Mouse (Mus musculus) embryonic stem cell, embryonic (primary cell): ENCODE data around the gene Arl9.
"Not testable (repeated sequence)": the region's sequence is repeated elsewhere in the genome, so short reads cannot be mapped to it uniquely, and the experiment has no call there.

Experiments
- CTCF ChIA-PET, 4 experiments: fragments of 300-600 bp in 2 of 4; fragments of 350-600 bp in 2 of 4; sonication (Branson Sonifier 250); formaldehyde crosslinking; loops; one replicate each; lab custom pipeline; 2022; ENCODE audit warnings: inconsistent platforms in 2 of 4; lab: Charles Lee
- POLR2A ChIA-PET, 4 experiments: fragments of 300-600 bp in 2 of 4; fragments of 350-600 bp in 2 of 4; sonication (Branson Sonifier 250); formaldehyde crosslinking; loops; one replicate each; lab custom pipeline; 2022; ENCODE audit warnings: antibody characterized with exemption in 4 of 4, inconsistent platforms in 1 of 4; lab: Charles Lee

Gene Arl9

DNA sequence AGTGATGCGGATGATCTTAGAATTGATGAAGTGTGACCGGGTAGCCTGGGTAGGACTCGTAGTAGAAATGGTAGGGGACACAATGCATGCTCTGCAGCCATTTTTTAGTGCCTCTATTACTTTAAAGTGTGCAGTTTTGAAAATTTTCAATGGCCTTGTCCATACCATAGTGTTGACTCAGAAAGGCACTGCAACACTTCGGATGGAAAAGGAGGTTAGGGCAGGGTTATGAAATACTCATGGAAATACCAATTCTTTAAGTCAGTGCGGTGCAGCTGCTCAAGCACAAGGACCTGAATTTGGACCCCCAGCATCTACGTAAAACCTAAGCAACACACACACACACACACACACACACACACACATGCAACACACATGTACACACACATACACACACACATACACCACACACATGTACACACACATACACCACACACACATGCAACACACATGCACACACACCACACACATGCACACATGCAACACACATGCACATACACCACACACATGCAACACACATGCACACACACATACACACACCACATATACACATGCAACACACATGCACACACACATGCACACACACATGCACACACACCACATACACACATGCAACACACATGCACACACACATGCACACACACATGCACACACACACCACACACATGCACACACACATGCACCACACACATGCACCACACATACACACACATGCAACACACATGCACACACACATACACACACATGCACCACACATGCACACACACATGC lies at the start of gene Arl9:
Gene Arl9, plus strand, starts transcription at position 5 of the 771 bp plus-strand sequence.
- ChIA-PET POLR2A (no interaction called here), CTCF (interaction anchor here in 1 of 4 experiments (1.0 kb wide), 1 partner anchor 219 kb away, joined by 4 read pairs; no protein-coding TSS in a partner anchor)

DNA sequence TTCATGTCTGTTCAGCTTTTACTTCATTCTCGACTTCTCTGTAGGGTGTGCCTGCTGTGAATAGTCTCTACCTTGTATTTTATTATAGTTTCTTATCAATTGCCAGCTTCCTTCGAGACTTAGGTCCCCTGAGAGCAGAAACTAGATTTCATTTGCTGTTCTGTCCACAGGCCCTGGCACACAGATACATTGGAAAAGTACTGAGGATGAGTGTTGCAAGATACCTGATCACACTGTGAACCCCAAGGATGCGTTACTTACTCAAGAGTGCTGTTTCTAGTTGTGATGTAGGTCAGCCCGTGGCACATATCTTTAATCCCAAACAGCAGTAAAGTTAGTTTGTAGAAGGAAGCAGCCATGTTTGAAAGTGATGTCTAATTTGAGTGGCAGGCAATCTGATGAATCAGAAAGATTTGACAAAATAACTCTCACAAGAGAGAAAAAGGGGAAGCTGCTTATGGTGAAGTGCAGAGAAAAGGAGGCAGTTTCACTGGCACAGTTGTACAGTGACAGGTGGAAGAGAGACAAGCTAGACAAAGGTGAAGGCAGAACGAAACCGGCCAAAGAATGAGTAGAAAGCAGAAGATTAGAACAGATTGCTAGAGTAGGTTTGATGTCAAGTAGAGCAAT lies 49.5 kb upstream of the Arl9 start:
- ChIA-PET POLR2A (interaction anchor here in 2 of 4 experiments (0.7 to 19.9 kb wide), 21 partner anchors 7 to 356 kb away, joined by 3 to 768 read pairs (median 5); partner anchors contain the start of genes Aasdh (in 1 of the 2), Noa1 (in 1 of the 2), Polr2b (in 1 of the 2) and Srp72 (in 1 of the 2)), CTCF (interaction anchor here in 1 of 4 experiments (1.3 kb wide), 1 partner anchor 20 kb away, joined by 3 read pairs; the partner anchor contains the start of gene Srp72)

DNA sequence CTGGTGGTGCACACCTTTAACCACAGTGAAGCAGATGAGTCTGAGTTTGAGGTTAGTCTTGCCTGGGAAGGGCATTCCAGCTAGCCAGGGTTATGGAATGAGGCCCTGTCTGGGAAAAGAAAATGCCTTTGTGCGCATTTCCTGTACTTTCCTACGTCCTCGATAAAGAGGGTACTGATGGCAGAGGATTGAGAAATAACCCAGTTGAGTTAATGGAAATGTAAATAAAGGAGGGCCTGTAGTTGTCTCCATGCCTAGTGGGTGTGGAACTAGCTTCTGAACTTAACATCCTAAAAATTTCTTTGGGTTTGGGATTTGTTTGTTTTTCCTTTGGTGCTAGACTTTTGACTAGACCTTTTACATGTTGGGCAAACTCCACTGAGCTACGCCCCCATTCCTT lies 48.4 kb upstream of the Arl9 start:
- CTCF ChIA-PET = interaction anchor here in 1 of 4 experiments (0.6 kb wide), 1 partner anchor 394 kb away, joined by 3 read pairs; no protein-coding TSS in a partner anchor
- POLR2A ChIA-PET = interaction anchor here in 3 of 4 experiments (0.6 to 19.9 kb wide), 26 partner anchors 8 to 1353 kb away, joined by 3 to 768 read pairs (median 4); partner anchors contain the start of genes Srp72 (in 2 of the 3), Aasdh (in 1 of the 3), Noa1 (in 1 of the 3) and Polr2b (in 1 of the 3)

- CTCF ChIA-PET = interaction anchor here in 2 of 4 experiments (0.5 to 0.9 kb wide), 3 partner anchors 9 to 238 kb away, joined by 4 to 7 read pairs (median 5); no protein-coding TSS in a partner anchor
- POLR2A ChIA-PET = interaction anchor here (0.6 to 19.9 kb wide), 25 partner anchors 8 to 307 kb away, joined by 3 to 768 read pairs (median 4); partner anchors contain the start of genes Rest (in 2 of the 4), Srp72 (in 2 of the 4) and Aasdh (in 1 of the 4)
Measured at GRCm38 (mm10) chr5:76957954-76958353, 45.9 kb upstream of the Arl9 start.

GRCm38 (mm10) chr5:76959587-76959986 lies 44.3 kb upstream of the Arl9 start:
- ChIA-PET POLR2A (interaction anchor here in 1 of 4 experiments (0.7 to 2.2 kb wide), 5 partner anchors 9 to 51 kb away, joined by 3 to 8 read pairs (median 5); partner anchors contain the start of genes Paics, Ppat and Srp72), CTCF (no interaction called here)

DNA sequence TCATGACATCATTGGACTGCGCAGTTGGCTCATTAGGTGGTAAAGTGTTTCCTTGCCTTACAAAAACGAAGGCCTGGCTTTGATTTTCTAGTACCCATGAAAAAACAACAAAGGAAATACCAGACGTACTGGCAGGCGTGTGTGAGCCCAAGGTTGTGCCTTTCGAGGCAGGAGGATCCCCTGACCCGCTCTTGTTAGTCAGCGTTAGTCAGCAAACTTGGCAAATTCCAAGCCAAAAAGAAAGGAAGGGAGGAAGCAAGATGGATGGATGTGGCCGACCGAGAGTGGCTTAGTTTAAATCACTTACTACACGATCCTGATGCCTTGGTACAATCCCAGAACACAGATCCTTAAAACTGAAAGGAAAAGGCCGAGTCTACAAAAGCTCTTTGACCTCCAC lies 41.3 kb upstream of the Arl9 start:
- ChIA-PET POLR2A (interaction anchor here in 3 of 4 experiments (0.6 to 14.2 kb wide), 8 partner anchors 10 to 317 kb away, joined by 3 to 339 read pairs (median 10); partner anchors contain the start of genes Paics (in 2 of the 3), Ppat (in 2 of the 3) and Srp72 (in 2 of the 3)), CTCF (interaction anchor here in 1 of 4 experiments (0.6 kb wide), 1 partner anchor 447 kb away, joined by 3 read pairs; no protein-coding TSS in a partner anchor)

GRCm38 (mm10) chr5:76964651-76965050 lies 39.2 kb upstream of the Arl9 start:
- ChIA-PET CTCF (interaction anchor here in 2 of 4 experiments (0.6 to 1.2 kb wide), 3 partner anchors 19 to 83 kb away, joined by 4 read pairs; no protein-coding TSS in a partner anchor), POLR2A (interaction anchor here in 3 of 4 experiments (0.7 to 14.2 kb wide), 14 partner anchors 9 to 335 kb away, joined by 3 to 339 read pairs (median 6); partner anchors contain the start of genes Paics (in 3 of the 3), Ppat (in 3 of the 3) and Srp72 (in 2 of the 3))

DNA sequence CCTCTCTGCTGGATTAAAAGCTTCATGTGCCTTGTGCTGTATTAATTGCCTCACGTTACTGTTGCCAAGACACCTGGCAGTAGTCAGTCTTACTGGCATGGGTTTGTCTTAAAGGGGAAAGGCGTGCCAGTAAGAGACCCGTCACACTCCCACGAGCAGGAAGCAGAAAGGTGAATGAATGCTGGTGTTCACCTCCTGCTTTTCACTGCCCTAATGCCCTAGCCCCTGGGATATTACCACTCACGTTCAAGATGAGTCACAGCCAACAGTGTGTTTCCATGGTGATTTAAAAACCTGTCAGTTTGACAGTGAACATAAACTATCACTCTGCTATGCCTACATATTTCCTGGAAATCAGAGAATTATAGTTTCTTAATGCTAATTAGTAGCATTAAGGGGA lies 34.6 kb upstream of the Arl9 start:
- ChIA-PET CTCF (interaction anchor here in 1 of 4 experiments (0.7 kb wide), 1 partner anchor 18 kb away, joined by 3 read pairs; the partner anchor contains the start of genes Paics and Ppat), POLR2A (interaction anchor here in 2 of 4 experiments (1.2 to 14.2 kb wide), 7 partner anchors 9 to 63 kb away, joined by 4 to 339 read pairs (median 4); partner anchors contain the start of genes Paics (in 1 of the 2) and Ppat (in 1 of the 2))

- POLR2A ChIA-PET = interaction anchor here in 2 of 4 experiments (0.7 to 14.2 kb wide), 4 partner anchors 16 to 135 kb away, joined by 3 to 339 read pairs (median 6); partner anchors contain the start of genes Paics (in 2 of the 2) and Ppat (in 2 of the 2)
- CTCF ChIA-PET = not testable (repeated sequence)
Measured at GRCm38 (mm10) chr5:76971115-76971514, 32.7 kb upstream of the Arl9 start.

GRCm38 (mm10) chr5:76973488-76973887 lies 30.4 kb upstream of the Arl9 start:
- CTCF ChIA-PET = no interaction called here
- POLR2A ChIA-PET = interaction anchor here in 2 of 4 experiments (0.6 to 14.2 kb wide), 16 partner anchors 9 to 292 kb away, joined by 3 to 339 read pairs (median 6); partner anchors contain the start of genes Paics (in 2 of the 2) and Ppat (in 2 of the 2)

DNA sequence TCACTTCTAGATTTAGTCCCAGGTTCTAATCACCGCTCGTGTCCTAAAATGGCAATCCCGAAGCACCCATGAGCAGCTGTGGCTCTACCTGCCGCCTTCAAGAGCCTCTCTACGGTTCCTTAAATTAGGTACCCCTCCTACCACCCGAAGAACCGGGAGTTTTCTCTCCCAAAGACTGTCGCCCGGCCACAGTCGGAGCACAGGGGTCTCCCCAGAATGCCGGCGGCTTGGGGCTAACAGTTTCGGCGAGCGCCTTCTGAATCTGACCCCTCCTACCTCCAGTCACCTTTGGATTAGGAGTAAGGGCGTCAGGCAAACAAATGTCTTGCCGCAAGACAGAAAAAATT lies 29.7 kb upstream of the Arl9 start:
- POLR2A ChIA-PET = interaction anchor here (0.7 to 14.2 kb wide), 26 partner anchors 9 to 384 kb away, joined by 3 to 339 read pairs (median 4); partner anchors contain the start of genes Paics (in 2 of the 4), Ppat (in 2 of the 4), Polr2b (in 1 of the 4) and Rest (in 1 of the 4)
- CTCF ChIA-PET = interaction anchor here in 2 of 4 experiments (1.0 to 1.2 kb wide), 2 partner anchors 10 to 20 kb away, joined by 3 read pairs; no protein-coding TSS in a partner anchor

DNA sequence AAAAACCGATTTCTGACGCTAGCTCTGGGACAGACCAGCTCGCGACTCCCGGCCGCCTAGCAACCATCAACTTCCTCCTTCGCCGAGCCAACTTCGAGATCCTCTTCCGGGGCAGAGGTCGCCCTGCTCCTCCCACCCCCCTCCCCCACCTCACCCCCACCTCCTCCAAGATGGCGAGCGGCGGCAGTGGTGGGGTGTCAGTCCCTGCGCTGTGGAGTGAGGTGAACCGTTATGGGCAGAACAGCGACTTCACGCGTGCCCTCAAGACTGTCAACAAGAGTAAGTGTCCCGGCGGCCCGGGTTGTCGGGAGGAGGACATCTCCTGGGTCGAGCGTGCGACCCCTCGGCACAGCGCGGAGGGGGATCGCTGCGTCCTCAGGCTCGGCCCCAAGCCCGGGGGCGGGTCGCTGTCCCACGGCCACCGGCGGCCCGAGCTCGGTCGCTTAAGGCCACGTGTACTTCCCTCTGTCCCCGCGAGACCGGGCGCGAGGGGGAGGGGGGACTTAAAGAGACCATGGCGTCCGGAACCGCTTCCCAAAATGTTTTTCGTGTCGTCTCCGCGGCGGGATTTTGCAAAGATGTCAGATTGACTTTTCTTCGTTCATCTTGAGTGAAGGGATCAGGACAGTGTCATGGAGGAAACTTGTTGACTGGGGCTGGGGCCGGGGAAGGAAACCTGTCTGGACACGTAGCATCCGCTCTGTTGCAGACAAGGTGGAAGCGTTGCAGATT lies 29.1 kb upstream of the Arl9 start, which contains the start of gene Srp72:
Gene Srp72, plus strand, starts transcription at position 130 of the 732 bp plus-strand sequence.
- ChIA-PET POLR2A (interaction anchor here (0.6 to 14.2 kb wide), 27 partner anchors 9 to 385 kb away, joined by 3 to 339 read pairs (median 4); partner anchors contain the start of genes Paics (in 2 of the 4), Polr2b (in 2 of the 4), Ppat (in 2 of the 4) and Noa1 (in 1 of the 4)), CTCF (interaction anchor here in 2 of 4 experiments (1.0 to 1.2 kb wide), 2 partner anchors 10 to 21 kb away, joined by 3 read pairs; no protein-coding TSS in a partner anchor)

- ChIA-PET CTCF (no interaction called here), POLR2A (interaction anchor here (0.6 to 14.2 kb wide), 9 partner anchors 12 to 386 kb away, joined by 3 to 339 read pairs (median 8); partner anchors contain the start of genes Paics (in 2 of the 4), Ppat (in 2 of the 4), Noa1 (in 1 of the 4) and Polr2b (in 1 of the 4))
Measured at GRCm38 (mm10) chr5:76975736-76976135, 28.1 kb upstream of the Arl9 start.

GRCm38 (mm10) chr5:76984015-76984414 lies 19.8 kb upstream of the Arl9 start:
- POLR2A ChIA-PET = interaction anchor here in 3 of 4 experiments (0.8 to 4.4 kb wide), 9 partner anchors 10 to 208 kb away, joined by 3 to 25 read pairs (median 4); partner anchors contain the start of gene Srp72 (in 2 of the 3)
- CTCF ChIA-PET = interaction anchor here (0.5 to 1.6 kb wide), 11 partner anchors 10 to 239 kb away, joined by 3 to 6 read pairs (median 4); partner anchors contain the start of gene Srp72 (in 1 of the 4)

DNA sequence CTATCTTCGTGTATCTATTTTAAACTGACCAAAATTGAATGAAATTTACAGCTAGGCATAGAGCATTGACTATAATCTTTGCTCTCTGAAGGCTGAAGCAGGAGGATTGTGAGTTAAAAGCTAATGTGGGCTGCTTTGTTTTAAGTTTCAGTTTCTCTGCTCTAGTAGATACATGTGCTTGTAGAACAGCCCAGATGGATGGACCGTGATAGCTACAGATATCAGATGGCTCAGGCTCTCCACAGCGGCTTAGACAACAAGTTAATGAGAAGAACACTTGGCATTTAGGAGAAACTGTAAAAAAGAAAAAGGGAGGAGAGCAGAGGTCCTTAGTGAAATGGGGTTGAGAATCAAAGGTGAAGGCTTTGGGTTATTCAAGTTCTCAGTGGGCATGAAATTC lies 13.1 kb upstream of the Arl9 start:
- ChIA-PET POLR2A (interaction anchor here in 1 of 4 experiments (0.6 to 3.4 kb wide), 5 partner anchors 24 to 251 kb away, joined by 3 to 19 read pairs (median 9); partner anchors contain the start of genes Paics and Ppat), CTCF (interaction anchor here in 1 of 4 experiments (0.6 kb wide), 1 partner anchor 217 kb away, joined by 4 read pairs; no protein-coding TSS in a partner anchor)
